Mouse (Mus musculus) cerebellum, postnatal 36 days (tissue): Measurements from ENCODE around the gene Ywhag.

Source experiments
- DNase-seq, 2 experiments: peaks; one replicate each; pipeline ENCODE4 v3.0.0; 2021 to 2022; ENCODE audit warnings: mixed read lengths in 2 of 2

Ywhag gene

GRCm38 (mm10) chr5:135910813-135911212 is 23.6 kb downstream of the Ywhag start:
- no peak for DNase-seq

GRCm38 (mm10) chr5:135909646-135910045 is 24.8 kb downstream of the Ywhag start:
- no peak for DNase-seq

GRCm38 (mm10) chr5:135908989-135909388 is 25.4 kb downstream of the Ywhag start:
- DNase-seq: no peak

GRCm38 (mm10) chr5:135908185-135908584 is 26.2 kb downstream of the Ywhag start:
- DNase-seq: no peak

- no peak for DNase-seq
Measured at GRCm38 (mm10) chr5:135907256-135907655, 27.2 kb downstream of the Ywhag start.

GRCm38 (mm10) chr5:135906846-135907245 is 27.6 kb downstream of the Ywhag start:
- DNase-seq: no peak

GRCm38 (mm10) chr5:135905320-135906225 is 28.8 kb downstream of the Ywhag start:
- no peak for DNase-seq

- DNase-seq: no peak
Measured at GRCm38 (mm10) chr5:135904259-135904658, 30.2 kb downstream of the Ywhag start.

- peak; percentile 98 to 99 for DNase-seq
Measured at GRCm38 (mm10) chr5:135903551-135904151, 30.8 kb downstream of the Ywhag start.

- DNase-seq: no peak
Measured at GRCm38 (mm10) chr5:135903058-135903457, 31.4 kb downstream of the Ywhag start.

GRCm38 (mm10) chr5:135901354-135902095 is 32.9 kb downstream of the Ywhag start:
- no peak for DNase-seq

- no peak for DNase-seq
Measured at GRCm38 (mm10) chr5:135900701-135901100, 33.7 kb downstream of the Ywhag start.

- no peak for DNase-seq
Measured at GRCm38 (mm10) chr5:135899833-135900232, 34.6 kb downstream of the Ywhag start.

- DNase-seq: no peak
Measured at GRCm38 (mm10) chr5:135898995-135899394, 35.4 kb downstream of the Ywhag start.

GRCm38 (mm10) chr5:135898028-135898427 is 36.4 kb downstream of the Ywhag start:
- peak; percentile 59 to 65 for DNase-seq

GRCm38 (mm10) chr5:135894958-135895357 is 39.5 kb downstream of the Ywhag start:
- no peak for DNase-seq

GRCm38 (mm10) chr5:135892589-135893351 is 41.6 kb downstream of the Ywhag start:
- no peak for DNase-seq

- DNase-seq: no peak
Measured at GRCm38 (mm10) chr5:135890920-135891319, 43.5 kb downstream of the Ywhag start.

GRCm38 (mm10) chr5:135890323-135890722 is 44.1 kb downstream of the Ywhag start:
- DNase-seq: no peak

GRCm38 (mm10) chr5:135888405-135889215 is 45.8 kb downstream of the Ywhag start:
- no peak for DNase-seq

GRCm38 (mm10) chr5:135887675-135888102 is 46.7 kb downstream of the Ywhag start, which contains the start of gene Hspb1:
Gene Hspb1 (plus strand): TSS chr5:135887919.
- no peak for DNase-seq

- no peak for DNase-seq
Measured at GRCm38 (mm10) chr5:135884641-135885040, 49.8 kb downstream of the Ywhag start.
